Mouse (Mus musculus): ENCODE data around the gene Kdm4b. TPM values are rescaled to one million over a fixed set of nuclear protein-coding genes. Genes with fewer than 3 reads are reported as not detected.

Kdm4b gene
- polyA plus RNA-seq, 1 experiment from 2014 or later: 54.3 TPM

GRCm38 (mm10) chr17:56411437-56411836 is 85.6 kb downstream of the Kdm4b start:
- Histone ChIP-seq H3K9me3 (no peaks in the 10 kb centered on the region), H3K36me3 (peaks cover 67% of the 10 kb centered on the region), H3K27ac (no peak overlapping the region), H3K4me3 (replicated peaks) (no peak overlapping the region), H3K9ac (replicated peaks) (no peak overlapping the region), H3K4me1 (replicated peaks) (peaks cover 23% of the 10 kb centered on the region), H3K27me3 (no peaks in the 10 kb centered on the region), H3K4me2 (no peak overlapping the region)
- WGBS: 94% methylated on average over 7 of the region's 7 CpGs
- no peak for ATAC-seq (ENCODE audit: insufficient number of reproducible peaks, insufficient read depth, low FRiP score, low TSS enrichment, low read depth)

DNA sequence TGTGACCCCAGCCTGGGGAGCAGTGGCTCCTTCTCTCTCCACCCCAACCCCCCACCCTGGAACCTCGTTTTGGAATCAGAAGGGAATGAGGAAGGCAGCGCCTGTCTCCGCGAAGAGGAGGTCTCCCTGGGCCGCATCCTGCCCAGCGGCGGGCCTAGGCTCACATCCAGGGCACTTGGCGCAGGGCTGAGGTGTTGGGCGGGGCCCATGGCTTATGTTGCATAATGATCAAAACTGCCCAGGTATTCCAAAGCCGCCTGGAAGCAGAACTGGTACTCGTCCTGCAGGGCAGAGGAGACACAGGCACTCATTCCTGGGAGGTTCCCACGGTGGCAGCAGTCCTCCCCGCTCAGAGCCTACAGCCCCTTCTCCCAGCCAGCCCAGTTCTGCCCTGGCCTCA is 87.3 kb downstream of the Kdm4b start:
- Histone ChIP-seq H3K27me3 (no peaks in the 10 kb centered on the region), H3K4me3 (replicated peaks) (no peak overlapping the region), H3K27ac (no peak overlapping the region), H3K4me2 (no peak overlapping the region), H3K4me1 (replicated peaks) (peaks cover 8% of the 10 kb centered on the region), H3K36me3 (peaks cover 84% of the 10 kb centered on the region), H3K9ac (replicated peaks) (no peak overlapping the region), H3K9me3 (no peaks in the 10 kb centered on the region)
- ATAC-seq (ENCODE audit: insufficient number of reproducible peaks, insufficient read depth, low FRiP score, low TSS enrichment, low read depth): no peak
- WGBS: 82% methylated on average over 13 of the region's 13 CpGs

GRCm38 (mm10) chr17:56414785-56415184 is 88.9 kb downstream of the Kdm4b start:
- Histone ChIP-seq H3K27ac (no peak overlapping the region), H3K9me3 (no peaks in the 10 kb centered on the region), H3K4me1 (replicated peaks) (peaks cover 3% of the 10 kb centered on the region; the same call in 1 of the 2 replicates), H3K27me3 (no peaks in the 10 kb centered on the region), H3K4me2 (no peak overlapping the region), H3K4me3 (replicated peaks) (no peak overlapping the region), H3K9ac (replicated peaks) (no peak overlapping the region), H3K36me3 (peaks cover 100% of the 10 kb centered on the region)
- ATAC-seq (ENCODE audit: insufficient number of reproducible peaks, insufficient read depth, low FRiP score, low TSS enrichment, low read depth): no peak
- WGBS: 96% methylated on average over 9 of the region's 9 CpGs

- Histone ChIP-seq H3K4me1 (replicated peaks) (no peaks in the 10 kb centered on the region), H3K27ac (no peak overlapping the region), H3K9ac (replicated peaks) (no peak overlapping the region), H3K4me3 (replicated peaks) (no peak overlapping the region), H3K9me3 (no peaks in the 10 kb centered on the region), H3K36me3 (peaks cover 98% of the 10 kb centered on the region), H3K27me3 (no peaks in the 10 kb centered on the region), H3K4me2 (no peak overlapping the region)
- WGBS: 86% methylated on average over 12 of the region's 12 CpGs
- no peak for ATAC-seq (ENCODE audit: insufficient number of reproducible peaks, insufficient read depth, low FRiP score, low TSS enrichment, low read depth)
These were observed 92.4 kb downstream of the Kdm4b start for GRCm38 (mm10) chr17:56418304-56418703.

DNA sequence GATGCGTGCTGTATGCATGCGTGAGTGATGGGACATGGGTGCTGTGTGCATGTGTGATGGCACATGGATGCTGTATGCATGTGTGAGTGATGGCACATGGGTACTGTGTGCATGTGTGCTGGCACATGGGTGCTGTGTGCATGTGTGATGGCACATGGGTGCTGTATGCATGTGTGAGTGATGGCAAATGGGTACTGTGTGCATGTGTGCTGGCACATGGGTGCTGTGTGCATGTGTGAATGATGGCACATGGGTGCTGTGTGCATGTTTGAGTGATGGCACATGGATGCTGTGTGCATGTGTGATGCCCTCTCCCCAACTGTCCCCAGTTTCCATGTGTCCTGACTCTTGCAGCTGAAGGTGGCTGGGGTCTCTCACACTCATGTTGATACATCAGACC is 94.2 kb downstream of the Kdm4b start:
- Histone ChIP-seq H3K27me3 (no peaks in the 10 kb centered on the region), H3K4me3 (replicated peaks) (no peak overlapping the region), H3K27ac (no peak overlapping the region), H3K4me2 (no peak overlapping the region), H3K36me3 (peaks cover 98% of the 10 kb centered on the region), H3K4me1 (replicated peaks) (peaks cover 3% of the 10 kb centered on the region; the same call in 1 of the 2 replicates), H3K9ac (replicated peaks) (no peak overlapping the region), H3K9me3 (no peaks in the 10 kb centered on the region)
- WGBS: 94% methylated on average over 2 of the region's 2 CpGs
- ATAC-seq (ENCODE audit: insufficient number of reproducible peaks, insufficient read depth, low FRiP score, low TSS enrichment, low read depth): no peak

DNA sequence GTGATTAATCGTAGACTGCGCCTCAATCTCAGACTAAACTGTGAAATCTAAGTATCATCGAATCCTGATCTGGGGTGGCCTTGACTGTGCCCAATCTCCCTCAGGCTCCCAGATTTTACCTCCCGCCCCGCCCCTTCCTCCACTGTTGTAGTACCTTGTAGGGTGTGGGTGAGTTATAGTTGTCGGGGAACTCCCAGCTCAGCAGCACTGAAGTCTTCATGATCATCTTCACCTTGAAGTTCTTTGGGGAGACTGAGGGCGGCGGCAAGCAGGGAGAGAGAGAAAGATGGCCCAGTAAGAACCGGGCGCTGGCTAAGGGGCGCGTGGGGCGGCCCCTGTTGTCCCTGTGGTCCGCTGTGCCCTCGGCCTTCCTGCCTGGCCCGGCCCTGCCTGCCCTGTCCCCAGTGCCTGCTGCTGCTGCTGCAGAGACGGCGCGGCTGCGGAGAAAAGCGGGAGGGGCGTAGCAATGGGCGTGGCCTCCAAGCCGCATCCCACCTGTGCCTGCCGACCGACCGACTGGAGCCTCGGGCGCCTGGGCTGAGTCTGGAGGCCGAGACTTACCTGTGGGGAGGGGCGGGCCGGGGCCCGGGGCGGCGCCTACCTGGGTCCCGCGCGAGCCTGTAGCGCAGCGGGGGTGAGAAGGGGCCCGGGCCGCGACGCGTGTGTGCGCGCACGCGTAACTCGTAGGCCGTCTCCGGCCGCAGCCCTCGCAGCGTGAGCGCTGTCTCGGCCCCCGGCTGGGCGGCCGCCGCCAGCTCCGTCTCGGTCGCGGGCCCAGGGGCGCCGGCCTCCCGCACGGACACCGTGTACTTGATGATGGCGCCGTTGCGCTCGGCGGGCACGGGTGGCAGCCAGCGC is 99.1 kb downstream of the Kdm4b start:
- Histone ChIP-seq H3K9ac (replicated peaks) (peak overlapping the region; percentile 74), H3K27me3 (peaks cover 12% of the 10 kb centered on the region; the same call in 1 of the 2 replicates), H3K36me3 (peaks cover 85% of the 10 kb centered on the region), H3K4me3 (replicated peaks) (peak overlapping the region; percentile 55), H3K4me2 (peak overlapping the region; percentile 90), H3K4me1 (replicated peaks) (peaks cover 19% of the 10 kb centered on the region; the same call in 1 of the 2 replicates), H3K9me3 (no peaks in the 10 kb centered on the region), H3K27ac (peak overlapping the region; percentile 84)
- ATAC-seq (ENCODE audit: insufficient number of reproducible peaks, insufficient read depth, low FRiP score, low TSS enrichment, low read depth): peak; percentile 90
- WGBS: 11% methylated on average over 70 of the region's 77 CpGs

- Histone ChIP-seq H3K4me2 (peak overlapping the region; percentile 90), H3K4me1 (replicated peaks) (peaks cover 19% of the 10 kb centered on the region; the same call in 1 of the 2 replicates), H3K9ac (replicated peaks) (peak overlapping the region; percentile 74), H3K27me3 (peaks cover 12% of the 10 kb centered on the region; the same call in 1 of the 2 replicates), H3K4me3 (replicated peaks) (peak overlapping the region; percentile 55), H3K9me3 (no peaks in the 10 kb centered on the region), H3K36me3 (peaks cover 79% of the 10 kb centered on the region), H3K27ac (peak overlapping the region; percentile 84)
- peak; percentile 69 for ATAC-seq (ENCODE audit: insufficient number of reproducible peaks, insufficient read depth, low FRiP score, low TSS enrichment, low read depth)
- 1% methylated on average over 47 of the region's 47 CpGs for WGBS
These were observed 99.7 kb downstream of the Kdm4b start for GRCm38 (mm10) chr17:56425584-56425914.

- Histone ChIP-seq H3K9ac (replicated peaks) (peak overlapping the region; percentile 74), H3K4me1 (replicated peaks) (peaks cover 19% of the 10 kb centered on the region; the same call in 1 of the 2 replicates), H3K9me3 (no peaks in the 10 kb centered on the region), H3K27me3 (peaks cover 12% of the 10 kb centered on the region; the same call in 1 of the 2 replicates), H3K4me2 (peak overlapping the region; percentile 90), H3K4me3 (replicated peaks) (peak overlapping the region; percentile 55), H3K27ac (peak overlapping the region; percentile 84; the same call in 1 of the 2 replicates), H3K36me3 (peaks cover 77% of the 10 kb centered on the region)
- WGBS: 32% methylated on average over 3 of the region's 3 CpGs
- ATAC-seq (ENCODE audit: insufficient number of reproducible peaks, insufficient read depth, low FRiP score, low TSS enrichment, low read depth): no peak
These were observed 100.1 kb downstream of the Kdm4b start for GRCm38 (mm10) chr17:56425941-56426340.

DNA sequence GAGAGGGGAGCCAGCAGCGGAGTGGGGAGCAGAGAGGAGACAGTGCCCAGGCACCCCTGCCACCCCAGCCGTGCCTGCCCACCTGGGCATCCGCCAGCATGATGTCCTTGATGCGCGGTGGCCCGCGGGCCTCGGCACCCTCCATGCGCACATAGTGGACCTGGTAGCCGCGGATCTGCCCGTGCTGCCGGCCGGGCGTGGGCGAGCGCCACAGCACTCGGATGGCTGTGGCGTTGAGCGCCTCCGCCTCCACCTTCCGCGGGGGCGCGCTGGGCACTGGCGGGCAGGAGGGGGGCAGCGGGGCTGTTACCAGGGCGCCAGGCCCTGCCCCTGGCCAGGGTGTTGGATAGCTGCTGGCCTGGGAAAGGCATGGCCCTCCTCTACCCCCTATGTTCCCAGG is 102.0 kb downstream of the Kdm4b start:
- 70% methylated on average over 28 of the region's 28 CpGs for WGBS
- Histone ChIP-seq H3K27me3 (peaks cover 12% of the 10 kb centered on the region; the same call in 1 of the 2 replicates), H3K36me3 (peaks cover 79% of the 10 kb centered on the region), H3K27ac (no peak overlapping the region), H3K4me3 (replicated peaks) (no peak overlapping the region), H3K4me2 (no peak overlapping the region), H3K9ac (replicated peaks) (no peak overlapping the region), H3K9me3 (no peaks in the 10 kb centered on the region), H3K4me1 (replicated peaks) (peaks cover 19% of the 10 kb centered on the region; the same call in 1 of the 2 replicates)
- ATAC-seq (ENCODE audit: insufficient number of reproducible peaks, insufficient read depth, low FRiP score, low TSS enrichment, low read depth): no peak

DNA sequence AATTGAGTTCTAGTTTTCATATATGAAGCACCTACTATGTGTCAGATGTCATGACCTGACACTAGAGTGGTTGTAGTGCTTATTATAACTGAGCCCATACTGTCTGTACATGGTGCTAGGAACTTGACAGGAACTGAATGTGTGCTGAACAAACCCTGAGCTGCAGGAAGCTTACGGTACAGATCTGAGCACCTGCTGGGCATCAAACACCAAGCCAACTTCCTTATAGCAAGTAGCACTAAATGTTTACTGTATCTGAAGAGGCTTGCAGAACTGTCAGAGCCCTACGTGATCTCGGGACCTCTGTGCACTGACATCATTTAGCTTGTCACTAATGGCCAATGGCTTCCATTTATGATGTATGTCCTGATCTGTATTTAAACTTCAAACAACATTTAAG is 105.7 kb downstream of the Kdm4b start:
- 91% methylated on average over 3 of the region's 3 CpGs for WGBS
- Histone ChIP-seq H3K27ac (no peak overlapping the region), H3K4me1 (replicated peaks) (peaks cover 2% of the 10 kb centered on the region), H3K4me2 (no peak overlapping the region), H3K36me3 (peaks cover 88% of the 10 kb centered on the region), H3K9me3 (peaks cover 3% of the 10 kb centered on the region; the same call in 1 of the 2 replicates), H3K4me3 (replicated peaks) (no peak overlapping the region), H3K9ac (replicated peaks) (no peak overlapping the region), H3K27me3 (peaks cover 7% of the 10 kb centered on the region; the same call in 1 of the 2 replicates)
- ATAC-seq (ENCODE audit: insufficient number of reproducible peaks, insufficient read depth, low FRiP score, low TSS enrichment, low read depth): no peak

GRCm38 (mm10) chr17:56439731-56440460 is 114.0 kb downstream of the Kdm4b start:
- Histone ChIP-seq H3K27ac (no peak overlapping the region), H3K4me3 (replicated peaks) (no peak overlapping the region), H3K27me3 (no peaks in the 10 kb centered on the region), H3K4me2 (no peak overlapping the region), H3K9me3 (peaks cover 17% of the 10 kb centered on the region; the same call in 1 of the 2 replicates), H3K4me1 (replicated peaks) (no peaks in the 10 kb centered on the region), H3K9ac (replicated peaks) (no peak overlapping the region), H3K36me3 (peaks cover 97% of the 10 kb centered on the region)
- WGBS: 80% methylated on average over 15 of the region's 15 CpGs
- no peak for ATAC-seq (ENCODE audit: insufficient number of reproducible peaks, insufficient read depth, low FRiP score, low TSS enrichment, low read depth)
